In the genomic region with DNA sequence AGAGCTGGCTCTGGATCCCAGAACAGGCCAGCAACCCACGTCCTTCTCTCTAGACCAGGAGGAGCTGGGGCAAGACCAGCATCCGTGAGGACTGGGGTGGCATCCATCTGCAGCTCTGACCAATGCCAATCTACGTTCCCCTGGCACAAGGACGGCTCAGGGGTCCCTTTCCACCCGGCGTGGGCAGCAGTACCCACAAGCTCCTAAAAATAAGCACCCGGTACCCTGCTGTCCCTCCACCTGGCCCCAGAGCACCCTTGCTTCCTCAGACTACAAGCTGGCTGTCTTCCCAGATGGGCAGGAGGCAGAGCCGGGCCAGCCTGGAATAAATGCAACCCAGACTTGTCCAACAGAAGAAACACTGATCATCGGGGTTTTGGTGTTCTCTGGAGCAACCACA, we compare ENCODE assay signal across 24 mouse cellular contexts. TPM values are rescaled to one million over a fixed set of nuclear protein-coding genes. Genes with fewer than 3 reads are reported as not detected.
DNase-seq lines count a peak whose midpoint lies in the region; ATAC-seq lines count a peak whose summit lies in the region.
"Had no signal": no experiment of that assay in that cellular context is flagged by ENCODE, and none has a peak within 500 bp of the region (broad histone marks: within the 10 kb centered on the region; RNA-seq: fewer than 3 reads in every experiment).

No protein-coding gene starts in this region.

- H3K27ac ChIP-seq in midbrain, embryonic 16.5 days (ENCODE audit: low read length): peak overlapping the region; percentile 20; the same call in 1 of the 2 replicates
- no peak overlapping the region for H3K27ac ChIP-seq in midbrain, embryonic 14.5 days (replicated peaks; ENCODE audit: low read depth, low read length)
- H3K27ac ChIP-seq in neural tube, embryonic 15.5 days (replicated peaks): peak overlapping the region; percentile 33; the same call in 1 of the 2 replicates
- H3K27ac ChIP-seq: forebrain, embryonic 13.5 days; heart, embryonic 15.5 days; limb, embryonic 10.5 days; lung, embryonic 15.5 days; macrophage; midbrain, embryonic 12.5 days had no signal

- H3K27me3 ChIP-seq in midbrain, embryonic 16.5 days (ENCODE audit: control insufficient read depth, insufficient read depth, low read depth, low read length): no peaks in the 10 kb centered on the region
- H3K27me3 ChIP-seq in midbrain, embryonic 14.5 days (ENCODE audit: control insufficient read depth, insufficient read depth, low read length): no peaks in the 10 kb centered on the region
- no peaks in the 10 kb centered on the region for H3K27me3 ChIP-seq in neural tube, embryonic 15.5 days (replicated peaks)
- H3K27me3 ChIP-seq: forebrain, embryonic 13.5 days; lung, embryonic 15.5 days had no signal

- DNase-seq in heart, postnatal 4 days: peak; percentile 22
- no peak for DNase-seq in heart, adult 11 months
- DNase-seq in midbrain, embryonic 14.5 days: no peak
- peak; percentile 98 for DNase-seq in cerebellum, adult 9-10 months
- DNase-seq in T-cell, adult 2 months (ENCODE audit: low spot score): no peak
- no peak for DNase-seq in thymus, postnatal 0 days (ENCODE audit: low spot score)
- DNase-seq: adrenal gland, postnatal 14 days; gastrocnemius, postnatal 36 days; kidney, adult 9 months; kidney, postnatal 4 days; right cerebral cortex, adult 18-20 months; thymus, adult 18-20 months had no signal

- no peak for ATAC-seq in midbrain, embryonic 16.5 days
- no peak for ATAC-seq in midbrain, embryonic 14.5 days (ENCODE audit: low FRiP score, low TSS enrichment)
- ATAC-seq in neural tube, embryonic 15.5 days (ENCODE audit: low FRiP score): no peak
- ATAC-seq: activated CD4-positive, CD25-positive, alpha-beta regulatory T cell, adult 4 months; forebrain, embryonic 13.5 days; inflammation-experienced regulatory T-cells, adult 6 months had no signal

- 84% methylated on average over 9 of the region's 9 CpGs for WGBS in midbrain, embryonic 16.5 days
- 78% methylated on average over 9 of the region's 9 CpGs for WGBS in midbrain, embryonic 14.5 days
- WGBS in neural tube, embryonic 15.5 days: 77% methylated on average over 9 of the region's 9 CpGs

- no peaks in the 10 kb centered on the region for H3K36me3 ChIP-seq in midbrain, embryonic 16.5 days (ENCODE audit: control insufficient read depth, insufficient read depth, low read length)
- H3K36me3 ChIP-seq in midbrain, embryonic 14.5 days (ENCODE audit: control insufficient read depth, insufficient read depth, low read length): no peaks in the 10 kb centered on the region
- no peaks in the 10 kb centered on the region for H3K36me3 ChIP-seq in neural tube, embryonic 15.5 days
- H3K36me3 ChIP-seq: heart, embryonic 15.5 days; limb, embryonic 10.5 days; lung, embryonic 15.5 days; midbrain, embryonic 12.5 days had no signal

- H3K4me2 ChIP-seq in midbrain, embryonic 16.5 days (ENCODE audit: low read length): no peak overlapping the region
- H3K4me2 ChIP-seq in midbrain, embryonic 14.5 days (ENCODE audit: low read length): no peak overlapping the region
- no peak overlapping the region for H3K4me2 ChIP-seq in neural tube, embryonic 15.5 days
- H3K4me2 ChIP-seq: forebrain, embryonic 13.5 days; heart, embryonic 15.5 days; liver, embryonic 11.5 days; lung, embryonic 15.5 days; midbrain, embryonic 12.5 days had no signal

- H3K9ac ChIP-seq in midbrain, embryonic 16.5 days (ENCODE audit: low read depth, low read length): no peak overlapping the region
- no peak overlapping the region for H3K9ac ChIP-seq in midbrain, embryonic 14.5 days (replicated peaks; ENCODE audit: low read length)
- no peak overlapping the region for H3K9ac ChIP-seq in neural tube, embryonic 15.5 days (replicated peaks)
- H3K9ac ChIP-seq: forebrain, embryonic 13.5 days; heart, embryonic 15.5 days; lung, embryonic 15.5 days; midbrain, embryonic 12.5 days had no signal

- H3K9me3 ChIP-seq in midbrain, embryonic 16.5 days (replicated peaks; ENCODE audit: control insufficient read depth, low read length, poor library complexity, severe bottlenecking): no peaks in the 10 kb centered on the region
- H3K9me3 ChIP-seq in midbrain, embryonic 14.5 days (ENCODE audit: control insufficient read depth, low read length): no peaks in the 10 kb centered on the region
- H3K9me3 ChIP-seq in neural tube, embryonic 15.5 days (replicated peaks): no peaks in the 10 kb centered on the region
- H3K9me3 ChIP-seq: forebrain, embryonic 13.5 days; heart, embryonic 15.5 days; limb, embryonic 10.5 days; lung, embryonic 15.5 days had no signal

- H3K4me1 ChIP-seq in midbrain, embryonic 16.5 days (ENCODE audit: control insufficient read depth, insufficient read depth, low read length): peaks cover 8% of the 10 kb centered on the region
- peaks cover 20% of the 10 kb centered on the region for H3K4me1 ChIP-seq in midbrain, embryonic 14.5 days (ENCODE audit: control insufficient read depth, insufficient read depth, low read length)
- H3K4me1 ChIP-seq in neural tube, embryonic 15.5 days: peaks cover 24% of the 10 kb centered on the region
- H3K4me1 ChIP-seq: lung, embryonic 15.5 days had no signal

- no peak overlapping the region for H3K4me3 ChIP-seq in midbrain, embryonic 16.5 days (ENCODE audit: low read depth, low read length)
- H3K4me3 ChIP-seq in midbrain, embryonic 14.5 days (replicated peaks; ENCODE audit: low read depth, low read length): no peak overlapping the region
- H3K4me3 ChIP-seq in neural tube, embryonic 15.5 days (replicated peaks): no peak overlapping the region
- H3K4me3 ChIP-seq: forebrain, embryonic 13.5 days; heart, embryonic 15.5 days; limb, embryonic 10.5 days; lung, embryonic 15.5 days; midbrain, embryonic 12.5 days had no signal

RNA-seq across cellular contexts. Expression of gene Rbfox3, which starts 28.3 kb away (rescaled TPM):
- under 1 TPM; 0.09 to 0.12 TPM for total RNA-seq in heart, postnatal 4 days (2021)
- polyA plus RNA-seq in midbrain, embryonic 16.5 days (2015; fragmentation: Nextera tagmentation; extraction: Ambion mirVana): 49.1 and 54.9 TPM in 2 replicates
- 31.7 and 41.9 TPM in 2 replicates for polyA plus RNA-seq in midbrain, embryonic 14.5 days (2014; fragmentation: Nextera tagmentation; extraction: Ambion mirVana)
- 80.9 and 99.8 TPM in 2 replicates for polyA plus RNA-seq in neural tube, embryonic 15.5 days (2015; fragmentation: Nextera tagmentation; extraction: Ambion mirVana)
- polyA plus RNA-seq in thymus, postnatal 0 days (2015; fragmentation: Nextera tagmentation; extraction: Ambion mirVana): 0.26 and 0.28 TPM in 2 replicates
- polyA plus RNA-seq: C2C12, macrophage had no signal

Comparison
In these comparisons a context has a peak if more than half of its experiments do, and no peak if none do; other contexts are left out.
1. DNase-seq: peak in heart, postnatal 4 days (single experiment) and cerebellum, adult 9-10 months (single experiment); none in heart, adult 11 months (single experiment), midbrain, embryonic 14.5 days (single experiment), T-cell, adult 2 months (single experiment) and thymus, postnatal 0 days (single experiment).
2. RNA of gene Rbfox3, which starts 28.3 kb away (polyA plus RNA-seq): 80.9 to 99.8 TPM in neural tube, embryonic 15.5 days, 49.1 to 54.9 TPM in midbrain, embryonic 16.5 days and 31.7 to 41.9 TPM in midbrain, embryonic 14.5 days; 0.26 to 0.28 TPM in thymus, postnatal 0 days; every median in the first group is over 10 times any median in the second.